Mouse (Mus musculus) hindbrain, embryonic 12.5 days (tissue): ENCODE measurements around the gene Strip1. TPM values are rescaled to one million over a fixed set of nuclear protein-coding genes. Genes with fewer than 3 reads are reported as not detected.

Source experiments
- ATAC-seq: fragments of 200-750 bp; cut with Nextera tagmentation; 2 replicates; pipeline ENCODE4 v1.8.0; 2017; ENCODE audit warnings: moderate TSS enrichment; ENCODE audit not compliant: low FRiP score
- H3K27ac ChIP-seq: fragments of 300-500 bp; sonication (generic); 2 replicates; pipeline ENCODE4 v1.5.1; 2016; ENCODE audit warnings: mild to moderate bottlenecking
- H3K27me3 ChIP-seq: fragments of 300-500 bp; sonication (generic); 2 replicates; pipeline ENCODE4 v1.6.1; 2016; ENCODE audit warnings: mild to moderate bottlenecking
- H3K36me3 ChIP-seq: fragments of 300-500 bp; sonication (generic); 2 replicates; pipeline ENCODE4 v1.6.1; 2016; ENCODE audit warnings: mild to moderate bottlenecking
- H3K4me1 ChIP-seq: fragments of 300-500 bp; sonication (generic); 2 replicates; pipeline ENCODE4 v1.6.1; 2016
- H3K4me2 ChIP-seq: fragments of 300-500 bp; sonication (generic); replicated peaks from 2 replicates; pipeline ENCODE4 v1.6.1; 2016; ENCODE audit warnings: mild to moderate bottlenecking
- H3K4me3 ChIP-seq: fragments of 300-500 bp; sonication (generic); 2 replicates; pipeline ENCODE4 v1.5.1; 2016; ENCODE audit warnings: mild to moderate bottlenecking
- H3K9ac ChIP-seq: fragments of 300-500 bp; sonication (generic); 2 replicates; pipeline ENCODE4 v1.6.1; 2016; ENCODE audit warnings: mild to moderate bottlenecking, moderate library complexity
- H3K9me3 ChIP-seq: fragments of 300-500 bp; sonication (generic); replicated peaks from 2 replicates; pipeline ENCODE4 v1.6.1; 2016; ENCODE audit warnings: mild to moderate bottlenecking
- WGBS: fragments of 180-500 bp; shearing (Covaris S2); methylation state at CpG from one replicate; pipeline ENCODE4 v1.1.7; 2016; 5-methylcytosine and 5-hydroxymethylcytosine counted together
- polyA plus RNA-seq: library from polyadenylated mRNA; unstranded; fragments of >200 nt; fragmentation: Nextera tagmentation; extraction: Ambion mirVana; gene quantifications from 2 replicates; pipeline ENCODE4 v1.2.1, GENCODE M21; 2016

Gene Strip1
- polyA plus RNA-seq, 1 experiment from 2014 or later: 126 TPM

DNA sequence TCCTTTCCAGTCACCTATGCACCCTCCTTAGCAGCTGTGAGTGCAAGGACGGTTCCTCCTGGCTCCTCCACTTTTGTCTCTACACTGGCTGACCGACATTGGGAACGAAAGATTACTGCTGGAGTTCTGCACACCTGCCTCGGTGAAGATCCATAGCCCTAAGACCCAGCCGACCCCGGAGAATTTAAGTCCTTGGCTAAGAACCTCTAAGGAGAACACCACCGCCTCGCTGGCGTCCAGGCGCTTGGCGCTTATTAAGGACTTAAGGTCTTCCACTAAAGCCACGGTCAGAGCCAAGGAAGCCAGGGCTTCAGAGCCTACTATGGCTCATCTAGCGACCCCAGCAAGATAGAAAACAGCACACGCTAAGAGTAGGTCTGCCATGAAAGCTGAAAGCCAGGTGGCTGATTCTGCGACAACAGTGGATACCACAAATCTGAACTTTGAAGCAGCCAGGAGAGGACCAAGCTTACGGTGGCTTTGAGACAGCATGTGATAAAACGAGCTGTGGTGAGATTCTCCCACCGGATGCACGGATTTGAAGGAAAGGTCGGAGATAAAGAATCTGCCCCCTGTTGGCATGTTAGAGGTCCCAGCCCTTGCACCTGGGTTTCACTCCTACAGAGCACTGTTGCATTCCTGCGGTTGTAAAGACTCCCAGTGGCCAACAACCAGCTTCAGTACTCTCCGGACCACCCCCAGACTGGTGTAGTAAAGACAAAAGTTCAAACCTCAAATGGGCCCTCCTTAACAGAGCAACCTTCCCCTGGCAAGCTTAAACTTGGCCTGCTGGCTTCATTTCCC, 33.7 kb downstream of the Strip1 start:
- Histone ChIP-seq H3K9me3 (no peaks in the 10 kb centered on the region), H3K36me3 (no peaks in the 10 kb centered on the region), H3K27ac (no peak overlapping the region), H3K27me3 (peaks cover 92% of the 10 kb centered on the region), H3K4me1 (peaks cover 18% of the 10 kb centered on the region), H3K9ac (no peak overlapping the region), H3K4me3 (no peak overlapping the region), H3K4me2 (no peak overlapping the region)
- no peak for ATAC-seq
- WGBS: 4% methylated on average over 22 of the region's 22 CpGs

DNA sequence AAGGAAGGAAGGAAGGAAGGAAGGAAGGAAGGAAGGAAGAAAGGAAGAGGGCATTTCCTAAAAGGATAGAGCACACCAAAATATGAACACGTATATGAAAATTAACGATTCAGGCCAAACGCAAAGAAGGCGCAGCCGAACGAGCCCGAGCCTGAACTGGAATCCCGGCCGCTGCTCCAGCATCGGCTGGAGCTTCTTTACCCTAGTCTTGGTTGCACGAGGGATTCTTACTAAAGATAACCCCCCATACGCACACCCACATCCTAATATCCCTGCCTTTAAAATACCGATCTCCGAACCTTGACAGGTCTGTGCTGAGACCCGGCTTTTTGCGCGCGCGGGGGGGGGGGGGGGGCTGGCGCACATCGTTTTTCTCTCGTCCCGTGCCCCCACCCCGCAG, 34.4 kb downstream of the Strip1 start:
- Histone ChIP-seq H3K27ac (no peak overlapping the region), H3K9ac (no peak overlapping the region), H3K9me3 (no peaks in the 10 kb centered on the region), H3K27me3 (peaks cover 93% of the 10 kb centered on the region), H3K36me3 (no peaks in the 10 kb centered on the region), H3K4me3 (no peak overlapping the region), H3K4me2 (no peak overlapping the region), H3K4me1 (peaks cover 18% of the 10 kb centered on the region)
- WGBS: 2% methylated on average over 20 of the region's 24 CpGs
- ATAC-seq: no peak

DNA sequence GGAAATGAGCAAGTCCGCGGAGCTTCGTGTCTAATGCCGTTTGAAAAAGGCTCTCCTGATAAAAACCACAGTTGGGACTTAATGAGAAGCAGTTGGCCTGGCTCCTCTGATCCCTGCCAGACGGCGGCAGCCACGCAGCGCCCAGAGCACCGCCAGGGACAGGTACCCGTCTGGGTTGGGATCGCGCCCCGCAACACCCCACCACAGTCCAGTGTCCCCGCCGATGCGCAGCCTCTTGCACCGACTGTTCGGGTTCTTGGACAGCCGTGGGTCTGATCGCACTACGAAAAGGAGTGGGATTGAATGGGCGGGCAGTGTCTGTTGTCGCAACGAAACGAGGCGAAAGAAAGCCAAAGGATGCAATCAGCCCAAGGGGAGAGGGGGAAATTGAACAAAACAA, 34.9 kb downstream of the Strip1 start:
- Histone ChIP-seq H3K9me3 (no peaks in the 10 kb centered on the region), H3K9ac (no peak overlapping the region), H3K27me3 (peaks cover 95% of the 10 kb centered on the region), H3K27ac (no peak overlapping the region), H3K36me3 (no peaks in the 10 kb centered on the region), H3K4me1 (peaks cover 18% of the 10 kb centered on the region), H3K4me3 (peak overlapping the region; percentile 18), H3K4me2 (0 out of 2 replicates have a peak overlapping the region, but pooled peaks have one; percentile 5)
- WGBS: under 1% methylated on average over 26 of the region's 26 CpGs
- ATAC-seq: no peak

DNA sequence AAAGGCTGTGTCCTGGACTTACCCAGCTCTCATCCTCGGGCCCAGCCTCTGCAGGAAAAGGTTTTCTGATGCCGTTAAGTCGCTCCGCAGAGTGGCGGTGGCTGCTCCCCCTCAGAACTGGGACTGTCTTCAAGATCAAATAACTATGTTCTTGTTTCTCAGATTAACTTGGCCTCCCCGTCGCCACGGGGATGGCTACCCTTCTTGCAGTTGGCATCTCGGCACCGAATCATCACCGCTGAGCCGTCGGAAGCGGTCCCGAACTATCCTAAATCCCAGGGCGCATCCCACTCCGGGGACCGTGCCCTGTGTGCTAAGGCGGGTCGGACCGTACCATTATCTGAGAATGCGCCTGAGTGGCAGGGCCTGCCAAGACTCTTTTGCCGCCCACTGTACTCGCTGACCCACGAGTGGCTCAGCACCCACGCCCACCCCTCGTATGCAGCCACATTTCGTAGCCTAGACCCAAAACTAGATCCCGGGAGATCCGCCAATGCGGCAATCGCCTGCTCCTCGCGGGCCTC, 35.5 kb downstream of the Strip1 start:
- H3K4me1 ChIP-seq: peaks cover 18% of the 10 kb centered on the region
- ATAC-seq: no peak
- H3K36me3 ChIP-seq: no peaks in the 10 kb centered on the region
- H3K9me3 ChIP-seq: no peaks in the 10 kb centered on the region
- H3K9ac ChIP-seq: no peak overlapping the region
- H3K27ac ChIP-seq: no peak overlapping the region
- no peak overlapping the region; the same call in 1 of the 2 replicates for H3K4me2 ChIP-seq
- H3K27me3 ChIP-seq: peaks cover 94% of the 10 kb centered on the region
- under 1% methylated on average over 34 of the region's 34 CpGs for WGBS
- H3K4me3 ChIP-seq: peak overlapping the region; percentile 37

DNA sequence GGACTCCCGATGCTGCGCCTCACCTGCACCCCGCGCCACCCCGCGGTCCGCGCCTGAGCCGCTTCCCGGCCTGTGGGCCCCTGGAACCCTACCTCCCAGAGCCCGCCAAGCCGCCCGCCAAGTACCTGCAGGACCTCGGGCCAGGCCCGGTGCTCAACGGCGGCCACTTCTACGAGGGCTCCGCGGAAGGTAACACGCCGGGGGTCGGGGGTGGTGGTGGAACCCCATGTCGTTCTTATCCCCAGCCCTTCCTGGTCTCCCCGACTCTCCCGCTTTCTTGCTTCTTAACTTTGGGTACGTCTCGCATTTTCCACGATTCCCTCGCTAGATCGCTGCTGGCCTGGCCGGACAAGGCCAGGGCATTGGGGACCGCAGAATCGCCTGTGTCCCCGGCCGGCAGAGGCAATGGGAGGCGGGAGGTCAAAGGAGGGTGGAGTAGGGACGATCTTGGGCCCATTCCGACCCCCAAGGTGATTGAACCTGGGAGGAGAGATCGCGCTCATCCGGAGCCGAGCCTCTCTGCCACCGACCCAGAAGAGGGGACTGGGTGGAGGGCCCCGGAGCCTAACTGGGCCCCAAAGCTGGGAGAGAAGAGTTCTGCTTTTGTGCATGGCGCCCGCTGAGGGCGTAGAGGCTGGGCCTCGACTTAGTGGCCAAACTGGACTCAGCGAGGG, 36.1 kb downstream of the Strip1 start:
- H3K9ac ChIP-seq: peak overlapping the region; percentile 54
- peaks cover 91% of the 10 kb centered on the region for H3K27me3 ChIP-seq
- WGBS: under 1% methylated on average over 50 of the region's 50 CpGs
- peak overlapping the region; percentile 37 for H3K4me3 ChIP-seq
- ATAC-seq: 0 out of 2 replicates have a peak, but pooled peaks have one; percentile 10
- no peaks in the 10 kb centered on the region for H3K36me3 ChIP-seq
- peaks cover 18% of the 10 kb centered on the region for H3K4me1 ChIP-seq
- H3K9me3 ChIP-seq: no peaks in the 10 kb centered on the region
- H3K4me2 ChIP-seq: peak overlapping the region; percentile 66
- H3K27ac ChIP-seq: no peak overlapping the region

DNA sequence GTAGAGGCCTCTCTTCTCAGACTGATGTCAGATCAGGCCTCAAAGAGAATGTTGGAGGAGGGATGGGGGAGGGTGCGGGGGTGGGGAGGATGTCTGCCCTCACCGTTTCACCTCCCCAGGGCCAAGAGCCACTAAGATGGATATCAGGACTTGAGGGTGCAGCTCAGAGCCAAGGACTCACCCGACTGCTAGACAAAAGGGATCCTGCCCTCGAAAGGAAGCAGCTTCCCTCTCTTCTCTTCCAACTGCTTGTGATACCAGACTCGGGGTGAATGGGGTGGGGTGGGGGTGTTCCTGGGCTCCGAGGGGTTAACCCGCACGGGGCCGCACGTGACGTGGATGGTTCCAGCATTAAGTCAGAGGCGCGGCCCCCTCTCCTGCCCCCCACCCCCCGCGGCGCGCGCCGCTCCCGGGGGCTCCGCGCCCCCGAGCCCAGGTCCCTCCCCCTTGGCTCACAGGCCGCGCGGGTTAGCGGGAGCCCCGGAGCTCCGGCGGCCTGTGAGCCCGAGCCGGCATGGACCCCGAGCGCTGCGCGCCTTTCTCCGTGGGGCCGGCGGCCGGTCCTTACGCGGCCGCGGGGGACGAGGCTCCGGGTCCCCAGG, 36.7 kb downstream of the Strip1 start, which contains the start of gene Alx3:
Alx3 (plus strand) TSS at position 370 of the 602 bp plus-strand sequence.
- Histone ChIP-seq H3K9me3 (no peaks in the 10 kb centered on the region), H3K27ac (no peak within 1 kb of the TSS), H3K9ac (peak within 1 kb of the TSS; percentile 54), H3K36me3 (no peaks in the 10 kb centered on the region), H3K4me2 (peak within 1 kb of the TSS; percentile 66), H3K4me3 (peak within 1 kb of the TSS; percentile 37), H3K27me3 (peaks cover 91% of the 10 kb centered on the region), H3K4me1 (peaks cover 18% of the 10 kb centered on the region)
- peak; percentile 30; the same call in 1 of the 2 replicates for ATAC-seq
- under 1% methylated on average over 37 of the region's 46 CpGs for WGBS

DNA sequence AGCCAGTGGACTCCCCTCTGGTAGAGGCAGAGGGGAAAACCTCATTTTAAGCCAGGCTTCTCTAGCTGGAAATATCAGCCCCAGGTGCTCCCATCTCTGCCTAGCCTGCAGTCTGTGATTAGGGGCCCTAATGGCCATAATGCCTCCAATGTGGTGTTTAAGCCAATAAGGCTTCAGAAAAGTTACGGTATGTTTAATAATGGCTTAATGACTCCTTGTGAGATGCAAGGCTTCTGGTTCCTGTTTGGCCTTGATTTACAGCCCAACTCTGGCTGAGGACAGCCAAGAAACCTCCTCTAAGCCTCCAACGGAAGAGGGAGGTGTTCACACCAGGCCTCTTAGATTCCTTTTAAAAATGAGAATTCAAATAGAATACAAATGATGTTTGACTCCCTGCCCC, 37.9 kb downstream of the Strip1 start:
- no peaks in the 10 kb centered on the region for H3K9me3 ChIP-seq
- no peak overlapping the region for H3K9ac ChIP-seq
- H3K27ac ChIP-seq: no peak overlapping the region
- H3K4me3 ChIP-seq: no peak overlapping the region
- no peak overlapping the region for H3K4me2 ChIP-seq
- WGBS: 40% methylated on average over 2 of the region's 2 CpGs
- no peaks in the 10 kb centered on the region for H3K36me3 ChIP-seq
- ATAC-seq: no peak
- H3K27me3 ChIP-seq: peaks cover 91% of the 10 kb centered on the region
- H3K4me1 ChIP-seq: peaks cover 18% of the 10 kb centered on the region

DNA sequence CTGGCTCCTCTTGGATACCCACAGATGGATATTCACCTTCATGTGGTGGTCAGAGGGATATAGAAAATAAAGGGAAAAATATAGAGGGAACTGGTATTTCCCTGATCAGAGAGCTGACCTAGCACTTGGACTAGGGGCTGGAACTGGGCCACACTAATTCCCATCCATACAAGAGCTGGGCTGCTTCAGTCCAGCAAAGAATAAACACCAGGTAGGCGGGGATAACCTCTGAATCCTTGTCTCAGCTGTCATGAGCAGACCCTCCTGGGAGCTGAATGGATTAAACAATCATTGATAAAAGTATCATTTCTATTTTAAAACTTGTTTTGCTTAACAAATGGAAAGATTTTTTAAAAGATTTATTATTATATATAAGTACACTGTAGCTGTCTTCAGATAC, 39.9 kb downstream of the Strip1 start:
- Histone ChIP-seq H3K9me3 (no peaks in the 10 kb centered on the region), H3K36me3 (no peaks in the 10 kb centered on the region), H3K4me2 (no peak overlapping the region), H3K4me1 (peaks cover 16% of the 10 kb centered on the region), H3K4me3 (no peak overlapping the region), H3K27ac (no peak overlapping the region), H3K27me3 (peaks cover 95% of the 10 kb centered on the region), H3K9ac (no peak overlapping the region)
- ATAC-seq: no peak
- 58% methylated on average over 1 of the region's 1 CpGs for WGBS

DNA sequence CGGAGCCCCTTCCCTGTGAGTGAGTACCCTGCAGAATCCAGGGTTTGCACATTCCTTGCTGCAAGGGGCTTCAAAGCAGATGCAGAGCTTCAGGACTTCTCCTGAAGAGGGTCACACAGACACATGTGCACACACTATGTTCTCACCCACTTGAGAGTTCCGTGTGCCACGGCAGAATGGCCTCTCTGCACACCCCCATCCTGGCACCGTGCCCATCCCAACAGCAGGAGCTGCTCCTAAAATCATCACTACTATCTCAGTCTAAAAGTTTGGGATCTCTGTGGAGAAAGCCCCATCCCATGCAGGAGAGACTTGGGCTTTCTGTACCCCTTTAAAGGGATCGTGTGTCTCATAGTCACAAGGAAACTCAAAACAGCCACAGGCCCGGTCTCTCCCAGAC, 45.0 kb downstream of the Strip1 start:
- whole genome bisulfite sequencing: 78% methylated on average over 6 of the region's 6 CpGs
- ATAC-seq: no peak
- no peak overlapping the region for H3K27ac ChIP-seq
- H3K4me3 ChIP-seq: no peak overlapping the region
- H3K9me3 ChIP-seq: no peaks in the 10 kb centered on the region
- H3K9ac ChIP-seq: no peak overlapping the region
- no peaks in the 10 kb centered on the region for H3K36me3 ChIP-seq
- H3K27me3 ChIP-seq: peaks cover 94% of the 10 kb centered on the region
- H3K4me1 ChIP-seq: peaks cover 10% of the 10 kb centered on the region
- no peak overlapping the region for H3K4me2 ChIP-seq

DNA sequence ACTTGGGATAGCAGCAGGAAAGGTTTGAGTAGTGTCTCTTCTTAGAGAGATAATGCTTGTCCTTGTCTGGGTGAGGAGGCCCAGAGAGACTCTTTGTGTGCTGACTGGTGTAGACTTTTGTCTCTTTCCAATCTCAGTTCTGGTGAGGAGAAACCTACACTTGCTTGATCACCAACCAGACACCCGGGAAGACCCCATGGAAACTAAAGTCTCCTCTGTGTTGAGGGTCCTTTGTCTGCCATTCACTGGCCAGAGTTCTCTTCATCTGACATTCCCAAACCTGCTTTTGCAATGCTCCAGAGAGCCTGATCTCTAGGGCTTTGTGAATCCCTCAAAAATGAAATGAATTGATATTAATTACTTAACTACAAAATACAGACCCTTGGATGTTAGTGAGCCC, 47.6 kb downstream of the Strip1 start:
- Histone ChIP-seq H3K9me3 (no peaks in the 10 kb centered on the region), H3K9ac (no peak overlapping the region), H3K4me3 (no peak overlapping the region), H3K27me3 (peaks cover 98% of the 10 kb centered on the region), H3K27ac (no peak overlapping the region), H3K36me3 (no peaks in the 10 kb centered on the region), H3K4me1 (peaks cover 10% of the 10 kb centered on the region), H3K4me2 (no peak overlapping the region)
- WGBS: 0% methylated on average over 1 of the region's 1 CpGs
- no peak for ATAC-seq

DNA sequence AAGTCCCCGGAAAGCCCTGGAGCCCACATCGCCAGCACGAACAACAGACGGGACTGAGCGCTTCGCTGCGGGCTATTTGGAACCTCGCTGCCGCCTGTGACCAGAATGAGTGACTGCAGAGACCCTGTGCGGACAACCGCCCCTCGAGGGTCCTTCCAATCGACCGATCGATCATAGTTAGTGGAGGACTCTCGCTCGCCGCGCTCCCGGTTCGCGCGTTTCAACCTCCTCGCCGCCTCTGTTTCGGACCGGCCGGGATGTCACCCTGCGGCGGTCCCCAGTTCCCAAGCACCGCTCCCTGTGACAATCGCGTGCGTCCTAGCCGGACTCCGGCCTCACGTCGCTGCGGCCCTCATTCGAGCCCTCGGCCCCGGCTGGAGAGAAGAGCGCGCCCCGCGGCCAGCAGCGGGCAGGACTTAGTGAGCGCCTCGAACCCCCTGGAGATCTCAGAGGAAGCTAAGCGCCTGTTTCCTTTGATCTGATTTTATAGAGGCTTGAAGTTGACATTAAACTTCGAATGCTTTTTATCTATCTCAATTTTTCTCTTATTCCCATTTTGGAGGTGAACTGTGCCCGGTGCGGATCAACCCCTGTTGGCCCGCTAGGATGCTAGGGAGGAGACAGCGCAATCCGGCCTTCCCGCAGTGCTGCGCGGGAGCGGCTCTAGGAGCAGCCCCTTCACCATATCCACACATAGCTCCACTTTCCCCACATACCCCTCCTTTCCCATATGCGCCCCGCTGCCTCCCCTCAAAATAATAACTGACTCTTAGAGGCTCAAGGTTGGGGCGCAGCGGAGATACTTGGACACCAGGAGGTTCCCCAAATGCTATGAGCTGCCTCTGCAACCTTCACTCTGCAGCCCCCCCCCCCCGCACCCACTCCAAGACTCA, 48.4 kb downstream of the Strip1 start:
- Histone ChIP-seq H3K4me3 (peak overlapping the region; percentile 29), H3K9ac (no peak overlapping the region), H3K9me3 (no peaks in the 10 kb centered on the region), H3K4me1 (peaks cover 10% of the 10 kb centered on the region), H3K27ac (no peak overlapping the region), H3K36me3 (no peaks in the 10 kb centered on the region), H3K27me3 (peaks cover 99% of the 10 kb centered on the region), H3K4me2 (peak overlapping the region; percentile 48)
- ATAC-seq: no peak
- under 1% methylated on average over 65 of the region's 65 CpGs for WGBS
